Mouse (Mus musculus): ENCODE measurements around the gene Tpcn1.

Gene Tpcn1

DNA sequence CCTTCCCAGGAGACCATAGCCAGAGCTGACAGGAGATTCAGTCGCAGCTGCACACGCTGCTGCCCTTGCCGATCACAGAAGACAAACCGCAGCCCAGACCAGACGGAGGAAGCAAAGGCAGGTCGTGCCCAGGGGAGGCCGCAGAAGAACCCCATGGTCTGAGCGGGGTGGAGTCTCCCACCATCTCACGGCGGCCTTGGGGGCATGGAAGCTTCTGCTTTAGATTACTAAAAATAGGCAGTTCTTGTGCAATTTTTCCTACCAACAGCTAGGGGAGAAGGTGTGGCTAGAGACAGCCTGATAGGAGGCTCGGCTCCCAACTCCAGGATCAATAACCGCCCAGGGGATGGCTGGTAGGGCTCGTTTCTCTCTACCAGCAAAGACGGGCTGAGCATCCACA lies 29.7 kb downstream of the Tpcn1 start:
- DNase-seq (ENCODE audit: extremely low spot score) = no peak

- no peak for DNase-seq (ENCODE audit: extremely low spot score)
These were observed 30.4 kb downstream of the Tpcn1 start for GRCm38 (mm10) chr5:120558041-120558440.

GRCm38 (mm10) chr5:120555871-120556270 lies 32.6 kb downstream of the Tpcn1 start:
- DNase-seq (ENCODE audit: extremely low spot score) = no peak

DNA sequence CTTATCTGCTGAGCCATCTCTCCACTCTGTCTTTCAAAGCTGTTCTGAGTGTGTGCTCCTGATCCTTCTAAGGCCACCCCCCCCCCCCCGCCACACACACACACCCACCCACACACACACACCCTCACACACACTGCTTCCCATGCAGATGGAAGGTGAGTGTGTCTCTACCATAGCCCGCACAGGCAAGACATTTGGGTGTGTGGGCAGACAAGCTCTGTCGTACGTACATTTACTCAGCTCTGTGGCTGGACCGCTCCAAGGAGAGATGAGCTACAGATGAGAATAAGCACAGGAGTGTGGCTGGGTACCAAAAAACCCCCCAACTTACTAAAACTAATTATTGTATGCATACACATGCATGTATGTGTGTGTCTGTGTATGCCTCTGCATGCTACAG lies 37.8 kb downstream of the Tpcn1 start:
- DNase-seq (ENCODE audit: extremely low spot score) = no peak

- no peak for DNase-seq (ENCODE audit: extremely low spot score)
These were observed 38.3 kb downstream of the Tpcn1 start for GRCm38 (mm10) chr5:120550137-120550536.

- no peak for DNase-seq (ENCODE audit: extremely low spot score)
These were observed 40.1 kb downstream of the Tpcn1 start for GRCm38 (mm10) chr5:120548236-120548850.

DNA sequence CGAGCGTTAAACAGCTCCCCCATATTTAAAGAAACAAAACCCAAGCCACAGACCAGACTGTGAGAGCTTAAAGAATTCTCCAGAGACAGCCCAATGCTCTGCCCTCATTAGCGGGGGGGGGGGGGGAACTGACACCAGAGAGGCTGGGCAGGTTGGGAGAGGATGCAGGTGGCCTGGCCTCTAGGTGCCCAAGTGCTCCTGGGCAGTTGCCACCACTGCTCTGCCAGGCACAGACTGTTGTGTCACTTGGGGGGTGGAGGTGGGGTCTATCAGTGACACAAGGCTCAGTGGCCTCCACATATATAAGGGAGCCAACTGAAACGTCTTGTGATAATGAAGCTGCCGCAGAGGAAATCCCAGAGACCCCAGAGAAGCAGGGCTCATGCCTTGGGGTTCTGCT lies 51.8 kb downstream of the Tpcn1 start:
- DNase-seq (ENCODE audit: extremely low spot score) = no peak

GRCm38 (mm10) chr5:120536046-120536445 lies 52.4 kb downstream of the Tpcn1 start:
- no peak for DNase-seq (ENCODE audit: extremely low spot score)

DNA sequence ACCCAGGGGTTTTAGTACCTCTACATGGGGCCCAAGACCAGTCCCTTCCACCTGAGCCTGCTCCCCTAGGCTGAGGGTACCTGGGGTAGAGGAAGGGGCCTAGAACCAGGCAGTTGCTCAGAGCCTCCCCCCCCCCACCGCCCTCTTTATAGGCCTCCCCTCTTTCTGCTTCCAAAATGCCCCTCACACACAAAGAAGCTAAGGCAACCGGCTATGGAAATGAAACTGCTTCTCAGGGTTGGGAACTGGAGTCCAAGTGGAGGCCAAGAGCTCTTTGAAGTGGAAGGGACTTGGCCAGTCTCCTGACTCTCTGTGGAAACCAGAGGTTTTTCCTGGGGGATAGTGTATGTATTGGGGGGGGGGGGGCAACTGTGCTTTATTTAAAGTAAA lies 53.8 kb downstream of the Tpcn1 start:
- no peak for DNase-seq (ENCODE audit: extremely low spot score)

GRCm38 (mm10) chr5:120534071-120534685 lies 54.3 kb downstream of the Tpcn1 start:
- DNase-seq (ENCODE audit: extremely low spot score) = no peak

GRCm38 (mm10) chr5:120531631-120532030 lies 56.8 kb downstream of the Tpcn1 start:
- DNase-seq (ENCODE audit: extremely low spot score) = no peak

DNA sequence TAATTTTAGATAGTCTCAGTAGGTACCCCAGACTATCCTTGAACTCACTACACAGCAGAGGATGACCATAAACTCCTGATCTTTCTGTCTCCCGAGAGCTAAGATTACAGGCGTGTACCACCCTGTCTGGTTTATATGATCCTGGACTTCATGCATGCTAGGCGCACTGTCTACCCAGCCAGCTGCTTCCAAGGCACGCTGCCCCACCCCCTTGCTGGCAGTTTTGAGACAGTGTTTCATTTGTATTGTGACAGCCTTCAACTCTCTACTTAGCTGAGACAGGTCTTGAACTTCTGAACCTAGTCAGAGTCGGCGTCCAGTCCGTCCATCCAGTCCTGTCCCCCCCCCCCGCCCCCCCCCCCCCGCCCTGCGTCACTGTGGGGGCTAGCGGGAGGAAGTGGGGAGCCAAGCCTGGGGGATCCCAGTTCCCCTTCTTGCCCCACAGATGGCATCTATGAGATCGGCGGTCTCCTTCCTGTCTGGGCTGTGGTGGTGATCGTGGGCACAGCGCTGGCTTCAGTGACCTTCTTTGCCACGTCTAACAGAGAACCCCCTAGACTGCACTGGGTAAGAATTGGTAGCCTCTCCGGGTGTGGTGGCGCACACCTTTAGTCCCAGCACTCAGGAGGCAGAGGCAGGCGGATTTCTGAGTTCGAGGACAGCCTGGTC lies 61.0 kb downstream of the Tpcn1 start:
- no peak for DNase-seq (ENCODE audit: extremely low spot score)

GRCm38 (mm10) chr5:120526311-120526710 lies 62.2 kb downstream of the Tpcn1 start:
- DNase-seq (ENCODE audit: extremely low spot score) = no peak

DNA sequence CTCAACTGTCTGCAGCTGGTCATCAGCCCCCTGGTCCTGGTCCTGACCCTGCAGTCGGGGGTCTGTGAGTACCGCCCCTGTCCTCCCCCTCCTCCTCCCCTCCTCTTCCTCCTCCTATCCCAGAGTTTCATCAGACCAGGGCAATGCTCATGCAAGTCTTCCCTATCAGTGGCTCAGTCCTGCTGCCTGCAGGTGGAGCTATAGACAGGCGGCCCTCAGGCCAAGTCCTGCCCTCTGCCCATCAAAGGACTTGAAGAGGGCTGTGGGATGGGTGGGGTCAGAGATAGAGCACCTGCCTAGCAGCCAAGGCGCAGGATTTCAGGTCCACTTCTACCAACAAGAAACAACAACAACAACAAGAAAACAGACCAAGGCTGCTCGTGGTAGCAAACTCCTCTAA lies 62.7 kb downstream of the Tpcn1 start:
- no peak for DNase-seq (ENCODE audit: extremely low spot score)

GRCm38 (mm10) chr5:120524736-120525135 lies 63.7 kb downstream of the Tpcn1 start:
- DNase-seq (ENCODE audit: extremely low spot score) = no peak

DNA sequence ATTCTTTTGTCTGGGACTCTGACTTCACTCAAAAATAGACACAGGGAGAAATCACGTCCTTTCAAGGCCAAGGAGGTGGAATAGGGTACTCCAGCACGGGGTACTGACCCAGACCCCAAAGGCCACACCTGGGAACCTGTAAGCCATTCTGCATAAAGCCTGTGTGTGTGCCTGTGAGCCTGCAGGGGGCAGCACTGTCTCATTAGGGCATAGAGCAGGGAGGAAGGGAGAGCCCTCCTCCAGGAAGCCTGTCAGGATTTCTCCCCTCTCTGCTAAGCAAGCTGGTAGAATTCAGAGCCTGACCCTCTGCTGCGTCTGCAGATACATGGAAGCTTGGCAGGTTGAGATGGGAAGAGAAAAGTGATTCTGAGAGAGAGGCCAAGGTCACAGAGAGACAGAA lies 65.8 kb downstream of the Tpcn1 start:
- no peak for DNase-seq (ENCODE audit: extremely low spot score)

DNA sequence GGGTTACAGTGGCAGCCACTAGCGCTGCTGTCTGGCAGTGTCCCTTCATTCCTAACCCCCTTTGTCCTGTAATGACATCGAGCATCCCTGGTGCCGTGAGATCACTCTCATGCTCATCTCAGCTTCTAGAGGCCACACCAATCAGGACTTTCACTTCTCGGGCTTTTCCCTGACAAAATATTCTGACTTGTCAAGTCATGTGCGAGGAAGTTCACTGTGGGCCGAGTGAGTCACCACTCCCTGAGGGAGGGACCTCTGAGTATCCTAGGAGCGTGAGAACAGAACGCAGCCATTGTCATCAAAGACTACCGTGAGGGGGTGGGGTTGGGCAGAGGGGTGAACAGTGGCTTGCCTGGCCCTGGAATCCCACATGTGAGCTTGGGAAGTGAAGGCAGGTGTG lies 70.9 kb downstream of the Tpcn1 start:
- DNase-seq (ENCODE audit: extremely low spot score) = no peak

DNA sequence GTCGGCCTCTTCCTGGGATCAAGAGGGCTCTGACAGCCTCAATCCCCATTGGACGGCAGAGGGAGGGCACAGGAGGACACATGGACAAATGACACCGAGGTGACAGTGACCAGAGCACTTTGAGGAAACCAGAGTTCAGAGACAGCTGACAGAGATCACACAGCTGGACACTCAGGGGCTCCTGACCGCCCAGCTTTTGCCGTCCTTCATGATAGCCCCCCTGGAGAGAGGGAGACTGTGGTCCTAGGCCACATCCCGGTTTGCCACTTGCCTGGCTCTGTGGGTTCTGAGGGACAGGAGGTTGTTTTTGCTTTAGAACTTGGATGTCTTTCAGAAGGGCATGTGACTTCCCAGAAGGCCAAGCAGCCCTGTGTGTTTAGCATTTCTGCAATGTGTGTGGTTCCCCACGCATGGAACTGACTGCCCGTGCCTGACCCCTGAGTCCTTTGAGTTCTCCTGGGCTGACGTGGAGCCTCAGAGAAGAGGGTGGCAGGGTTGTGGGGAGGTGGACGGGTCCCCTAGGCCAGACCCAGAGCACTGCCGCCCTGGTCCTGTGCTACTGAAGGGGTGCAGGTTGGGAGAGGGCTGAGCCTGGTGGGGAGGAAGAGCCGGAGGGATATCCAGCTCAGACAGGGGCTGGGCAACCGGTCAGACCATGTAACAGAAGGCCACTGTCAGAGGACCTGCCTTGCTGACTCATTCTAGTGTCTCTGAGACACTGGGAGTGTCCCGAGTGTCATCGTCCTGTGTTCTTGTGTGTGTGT lies 72.1 kb downstream of the Tpcn1 start:
- DNase-seq (ENCODE audit: extremely low spot score) = no peak

GRCm38 (mm10) chr5:120515451-120515850 lies 73.0 kb downstream of the Tpcn1 start:
- no peak for DNase-seq (ENCODE audit: extremely low spot score)

GRCm38 (mm10) chr5:120514754-120515153 lies 73.7 kb downstream of the Tpcn1 start:
- no peak for DNase-seq (ENCODE audit: extremely low spot score)

- DNase-seq (ENCODE audit: extremely low spot score) = no peak
These were observed 74.3 kb downstream of the Tpcn1 start for GRCm38 (mm10) chr5:120514031-120514677.

GRCm38 (mm10) chr5:120512911-120513555 lies 75.4 kb downstream of the Tpcn1 start:
- DNase-seq (ENCODE audit: extremely low spot score) = no peak

Data from embryo, embryonic 9.5 days (tissue).